Mouse (Mus musculus): ENCODE results near the gene Mast1. TPM values are rescaled to one million over a fixed set of nuclear protein-coding genes. Genes with fewer than 3 reads are reported as not detected.

Mast1 gene
- polyA plus RNA-seq, 1 experiment from 2014 or later, result 14.6 TPM

DNA sequence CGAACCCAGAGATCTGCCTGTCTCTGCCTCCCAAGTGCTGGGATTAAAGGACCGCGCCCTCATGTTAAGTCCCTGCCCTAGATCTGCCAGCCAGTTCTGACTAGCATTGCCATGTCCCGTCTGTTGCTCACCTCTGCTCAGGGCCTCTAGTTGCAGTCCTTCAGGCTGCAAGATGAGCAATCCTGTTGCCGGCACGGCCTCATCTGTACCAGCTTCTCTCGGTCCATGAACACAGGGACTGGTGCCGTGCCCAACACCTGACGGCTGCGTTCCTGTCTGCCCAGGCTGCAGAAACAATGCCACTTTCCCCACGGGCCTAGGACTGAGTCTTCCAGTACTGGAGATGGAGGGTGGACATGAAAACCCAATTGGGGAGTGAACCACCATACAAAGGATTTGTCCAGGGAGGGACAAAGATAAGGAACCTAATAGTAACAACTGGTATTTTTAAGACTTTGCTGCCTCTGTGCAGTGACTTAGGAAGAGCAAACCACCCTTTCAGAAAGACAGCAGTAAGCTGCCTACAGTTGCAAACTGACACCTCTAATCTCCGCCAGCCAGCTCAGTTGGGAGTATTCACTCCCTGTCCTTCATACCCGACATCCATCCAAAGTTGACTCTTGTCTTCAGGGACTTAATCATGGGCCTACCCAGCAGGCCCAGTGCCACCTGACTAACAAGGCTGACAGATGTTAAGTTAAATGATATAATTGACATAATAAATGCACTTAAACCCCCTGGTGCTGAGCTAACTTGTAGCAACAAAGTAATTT is 30.6 kb upstream of the Mast1 start:
- peaks cover 16% of the 10 kb centered on the region for H3K4me1 ChIP-seq (ENCODE audit: control insufficient read depth, insufficient read depth, low read length)
- 92% methylated on average over 13 of the region's 13 CpGs for WGBS

DNA sequence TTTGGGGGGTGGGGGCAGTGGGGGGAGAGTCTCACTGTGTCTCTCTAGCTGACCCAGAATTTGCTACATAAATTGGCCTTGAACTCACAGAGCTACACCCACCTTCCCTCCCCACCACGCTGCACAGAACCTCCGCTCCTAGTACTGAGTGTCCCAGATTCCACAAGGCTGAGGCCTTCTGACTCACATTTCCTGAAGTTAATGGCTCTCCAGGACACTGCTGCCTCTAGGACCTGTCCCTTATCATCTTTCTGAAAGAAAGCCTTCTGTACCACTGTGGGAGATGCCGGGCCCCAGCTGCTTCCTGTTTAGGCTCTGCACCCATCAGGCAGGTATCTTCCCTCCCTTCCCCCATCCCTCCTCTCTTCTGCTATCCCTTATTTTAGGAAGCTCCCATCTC is 29.4 kb upstream of the Mast1 start:
- H3K9ac ChIP-seq (ENCODE audit: low read length), result no peak overlapping the region
- ATAC-seq (ENCODE audit: insufficient read depth, low FRiP score, low TSS enrichment), result no peak
- H3K4me2 ChIP-seq (ENCODE audit: low read depth), result no peak overlapping the region
- no peak overlapping the region for H3K4me3 ChIP-seq (ENCODE audit: low read depth, low read length)
- H3K27me3 ChIP-seq (ENCODE audit: control insufficient read depth, insufficient read depth, low read length), result no peaks in the 10 kb centered on the region
- peaks cover 16% of the 10 kb centered on the region for H3K4me1 ChIP-seq (ENCODE audit: control insufficient read depth, insufficient read depth, low read length)
- H3K9me3 ChIP-seq (ENCODE audit: control insufficient read depth, low read length), result no peaks in the 10 kb centered on the region
- DNase-seq (ENCODE audit: low spot score), result no peak
- no peaks in the 10 kb centered on the region for H3K36me3 ChIP-seq (ENCODE audit: control insufficient read depth, insufficient read depth, low read length)
- 57% methylated on average over 3 of the region's 3 CpGs for WGBS
- no peak overlapping the region for H3K27ac ChIP-seq (ENCODE audit: low read depth, low read length)

More for the DNA sequence above, 30.6 kb upstream of the Mast1 start:
- Histone ChIP-seq H3K9me3 (ENCODE audit: control insufficient read depth, low read length) (no peaks in the 10 kb centered on the region), H3K4me3 (ENCODE audit: low read depth, low read length) (no peak overlapping the region), H3K4me2 (ENCODE audit: low read depth) (no peak overlapping the region), H3K27me3 (ENCODE audit: control insufficient read depth, insufficient read depth, low read length) (no peaks in the 10 kb centered on the region), H3K9ac (ENCODE audit: low read length) (no peak overlapping the region), H3K36me3 (ENCODE audit: control insufficient read depth, insufficient read depth, low read length) (no peaks in the 10 kb centered on the region; the same call in 1 of the 2 replicates), H3K27ac (ENCODE audit: low read depth, low read length) (no peak overlapping the region)
- no peak for ATAC-seq (ENCODE audit: insufficient read depth, low FRiP score, low TSS enrichment)
- DNase-seq (ENCODE audit: low spot score), result no peak

DNA sequence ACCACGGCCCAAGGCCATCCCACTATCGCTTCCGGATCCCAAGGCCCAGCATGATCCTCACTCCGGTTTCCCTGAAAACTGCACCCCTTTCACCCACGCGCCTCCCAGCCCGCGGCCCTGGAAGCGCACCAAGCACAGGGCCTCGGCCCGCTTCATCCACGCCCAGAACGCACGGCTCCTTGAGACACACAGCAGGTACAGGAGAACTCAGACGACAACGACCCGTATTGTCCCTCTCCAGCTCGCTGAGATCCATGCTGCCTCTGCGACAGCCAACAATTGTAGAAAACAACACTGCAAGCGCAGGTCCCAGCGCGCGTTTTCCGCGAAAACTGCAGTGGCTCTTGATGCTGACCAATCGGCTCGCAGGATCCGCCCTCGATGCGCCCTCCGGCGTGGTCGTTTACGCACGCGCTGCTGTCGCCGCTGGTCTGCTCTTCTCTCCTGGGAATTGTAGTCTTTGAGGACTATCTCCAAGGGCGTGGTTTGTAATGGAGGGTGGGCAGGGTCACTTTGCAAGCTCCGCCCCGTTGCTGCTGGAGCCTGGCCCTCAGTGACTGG is 28.7 kb upstream of the Mast1 start:
- H3K27me3 ChIP-seq (ENCODE audit: control insufficient read depth, insufficient read depth, low read length), result no peaks in the 10 kb centered on the region
- no peaks in the 10 kb centered on the region for H3K36me3 ChIP-seq (ENCODE audit: control insufficient read depth, insufficient read depth, low read length)
- H3K4me1 ChIP-seq (ENCODE audit: control insufficient read depth, insufficient read depth, low read length), result peaks cover 11% of the 10 kb centered on the region
- no peaks in the 10 kb centered on the region for H3K9me3 ChIP-seq (ENCODE audit: control insufficient read depth, low read length)
- H3K4me3 ChIP-seq (ENCODE audit: low read depth, low read length), result peak overlapping the region; percentile 59
- WGBS, result under 1% methylated on average over 41 of the region's 41 CpGs
- peak overlapping the region; percentile 59 for H3K4me2 ChIP-seq (ENCODE audit: low read depth)
- H3K9ac ChIP-seq (ENCODE audit: low read length), result peak overlapping the region; percentile 58
- H3K27ac ChIP-seq (ENCODE audit: low read depth, low read length), result no peak overlapping the region
- ATAC-seq (ENCODE audit: insufficient read depth, low FRiP score, low TSS enrichment), result peak; percentile 78
- DNase-seq (ENCODE audit: low spot score), result peak; percentile 95

DNA sequence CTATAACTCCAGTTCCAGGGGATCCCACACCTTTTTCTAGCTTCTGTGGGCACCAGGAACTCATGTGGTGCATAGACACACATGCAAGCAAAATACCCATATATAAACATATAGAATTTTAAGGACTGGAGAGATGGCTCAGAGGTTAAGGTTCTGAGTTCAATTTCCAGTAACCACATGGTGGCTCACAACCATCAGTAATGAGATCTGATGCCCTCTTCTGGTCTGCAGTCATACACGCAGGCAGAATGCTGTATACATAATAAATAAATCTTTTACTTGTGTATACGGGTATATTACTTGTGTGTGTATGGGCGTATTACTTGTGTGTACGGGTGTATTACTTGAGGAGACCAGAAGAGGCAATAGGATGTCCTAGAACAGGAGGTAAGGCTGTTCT is 26.8 kb upstream of the Mast1 start:
- Histone ChIP-seq H3K27ac (ENCODE audit: low read depth, low read length) (no peak overlapping the region), H3K9me3 (ENCODE audit: control insufficient read depth, low read length) (no peaks in the 10 kb centered on the region), H3K4me1 (ENCODE audit: control insufficient read depth, insufficient read depth, low read length) (peaks cover 8% of the 10 kb centered on the region), H3K9ac (ENCODE audit: low read length) (no peak overlapping the region), H3K4me2 (ENCODE audit: low read depth) (no peak overlapping the region), H3K36me3 (ENCODE audit: control insufficient read depth, insufficient read depth, low read length) (no peaks in the 10 kb centered on the region), H3K4me3 (ENCODE audit: low read depth, low read length) (no peak overlapping the region), H3K27me3 (ENCODE audit: control insufficient read depth, insufficient read depth, low read length) (no peaks in the 10 kb centered on the region)
- ATAC-seq (ENCODE audit: insufficient read depth, low FRiP score, low TSS enrichment) (no peak), DNase-seq (ENCODE audit: low spot score) (no peak)
- WGBS, result 92% methylated on average over 4 of the region's 4 CpGs

DNA sequence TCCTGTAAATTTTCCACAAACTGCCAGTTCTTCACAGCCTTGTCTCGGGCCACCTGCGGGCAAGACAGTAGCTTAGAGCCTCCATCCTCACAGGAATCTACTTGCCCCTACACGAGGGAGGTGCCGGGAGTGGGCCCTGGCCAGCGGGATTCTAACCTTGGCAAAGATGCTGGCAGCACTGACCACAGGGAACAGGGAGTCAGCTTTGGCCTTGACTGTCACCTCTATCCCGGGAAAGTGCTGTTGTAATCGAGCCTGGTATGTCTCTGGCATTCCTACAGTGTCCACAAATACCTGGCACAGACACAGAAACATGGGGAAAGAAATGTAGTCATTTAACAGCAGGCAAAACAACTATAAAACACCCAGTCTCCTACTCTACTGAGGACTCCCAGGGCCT is 22.7 kb upstream of the Mast1 start:
- no peaks in the 10 kb centered on the region for H3K9me3 ChIP-seq (ENCODE audit: control insufficient read depth, low read length)

DNA sequence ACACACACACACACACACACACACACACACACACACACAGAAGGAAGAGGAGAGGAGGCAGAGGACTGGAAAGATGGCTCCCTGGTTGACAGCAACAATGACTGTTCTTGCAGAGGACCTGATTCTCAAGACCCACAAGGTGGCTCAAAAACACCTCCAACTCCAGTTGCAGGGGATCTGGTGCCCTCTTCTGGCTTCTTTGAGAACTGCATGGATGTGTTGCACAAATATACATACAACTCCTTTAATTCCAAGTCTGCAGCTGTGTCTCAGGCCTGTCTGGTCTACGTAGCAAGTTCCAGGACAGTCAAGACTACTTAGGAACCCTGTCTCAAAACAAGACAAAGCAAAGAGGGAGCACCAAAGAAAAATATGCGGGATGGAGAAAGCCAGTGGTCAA is 19.6 kb upstream of the Mast1 start:
- H3K27ac ChIP-seq (ENCODE audit: low read depth, low read length), result no peak overlapping the region
- H3K4me3 ChIP-seq (ENCODE audit: low read depth, low read length), result no peak overlapping the region
- 53% methylated on average over 2 of the region's 2 CpGs for WGBS
- H3K36me3 ChIP-seq (ENCODE audit: control insufficient read depth, insufficient read depth, low read length), result no peaks in the 10 kb centered on the region
- H3K4me2 ChIP-seq (ENCODE audit: low read depth), result no peak overlapping the region
- no peaks in the 10 kb centered on the region for H3K9me3 ChIP-seq (ENCODE audit: control insufficient read depth, low read length)
- H3K27me3 ChIP-seq (ENCODE audit: control insufficient read depth, insufficient read depth, low read length), result 0 out of 2 replicates have a peak, but pooled peaks cover 4% of the 10 kb centered on the region
- DNase-seq (ENCODE audit: low spot score) (peak; percentile 74), ATAC-seq (ENCODE audit: insufficient read depth, low FRiP score, low TSS enrichment) (no peak)
- H3K4me1 ChIP-seq (ENCODE audit: control insufficient read depth, insufficient read depth, low read length), result no peaks in the 10 kb centered on the region
- no peak overlapping the region for H3K9ac ChIP-seq (ENCODE audit: low read length)

More for the DNA sequence above, 22.7 kb upstream of the Mast1 start:
- no peak for DNase-seq (ENCODE audit: low spot score)
- 97% methylated on average over 7 of the region's 7 CpGs for WGBS
- no peaks in the 10 kb centered on the region for H3K36me3 ChIP-seq (ENCODE audit: control insufficient read depth, insufficient read depth, low read length)
- no peak for ATAC-seq (ENCODE audit: insufficient read depth, low FRiP score, low TSS enrichment)
- H3K4me2 ChIP-seq (ENCODE audit: low read depth), result no peak overlapping the region
- no peaks in the 10 kb centered on the region for H3K27me3 ChIP-seq (ENCODE audit: control insufficient read depth, insufficient read depth, low read length)
- H3K9ac ChIP-seq (ENCODE audit: low read length), result no peak overlapping the region
- no peak overlapping the region for H3K27ac ChIP-seq (ENCODE audit: low read depth, low read length)
- no peak overlapping the region for H3K4me3 ChIP-seq (ENCODE audit: low read depth, low read length)
- peaks cover under 1% of the 10 kb centered on the region for H3K4me1 ChIP-seq (ENCODE audit: control insufficient read depth, insufficient read depth, low read length)

DNA sequence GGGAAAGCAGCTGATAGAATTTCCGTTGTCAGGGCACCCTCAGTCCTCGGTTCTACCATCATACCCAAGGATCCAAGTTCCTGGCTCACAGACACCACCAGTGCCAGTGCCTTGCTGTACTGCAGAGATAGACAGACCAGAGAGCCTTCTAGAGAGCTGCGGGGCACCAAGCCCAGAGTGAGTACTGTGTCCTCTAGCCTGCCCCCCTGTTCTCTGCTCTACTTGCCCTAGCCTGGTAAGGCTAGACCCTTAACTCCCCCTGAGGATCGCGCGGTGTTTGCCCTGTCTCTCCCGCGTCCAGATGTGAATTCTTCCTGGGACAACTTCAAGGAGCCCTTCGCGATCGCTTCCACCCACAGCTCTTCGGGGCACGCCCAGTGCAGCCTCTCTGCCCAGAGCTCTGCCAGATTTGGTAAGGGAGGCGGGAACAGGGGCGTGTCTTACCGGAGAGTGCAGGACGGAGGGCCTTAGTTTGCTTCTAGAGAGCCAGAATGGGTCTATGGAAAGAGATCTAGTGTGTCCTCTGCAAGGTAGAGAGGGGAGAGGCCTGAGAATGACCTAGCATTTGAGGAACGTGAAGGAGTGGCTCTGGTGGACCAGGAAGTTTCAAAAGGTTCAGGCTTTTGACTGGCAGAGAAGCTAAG is 15.6 kb upstream of the Mast1 start:
- H3K9me3 ChIP-seq (ENCODE audit: control insufficient read depth, low read length), result no peaks in the 10 kb centered on the region
- H3K9ac ChIP-seq (ENCODE audit: low read length), result no peak overlapping the region
- H3K36me3 ChIP-seq (ENCODE audit: control insufficient read depth, insufficient read depth, low read length), result no peaks in the 10 kb centered on the region
- peaks cover 25% of the 10 kb centered on the region for H3K27me3 ChIP-seq (ENCODE audit: control insufficient read depth, insufficient read depth, low read length)
- H3K4me2 ChIP-seq (ENCODE audit: low read depth), result no peak overlapping the region
- no peak overlapping the region for H3K4me3 ChIP-seq (ENCODE audit: low read depth, low read length)
- H3K4me1 ChIP-seq (ENCODE audit: control insufficient read depth, insufficient read depth, low read length), result no peaks in the 10 kb centered on the region
- no peak overlapping the region for H3K27ac ChIP-seq (ENCODE audit: low read depth, low read length)
- ATAC-seq (ENCODE audit: insufficient read depth, low FRiP score, low TSS enrichment) (no peak), DNase-seq (ENCODE audit: low spot score) (no peak)
- WGBS, result 8% methylated on average over 18 of the region's 18 CpGs

DNA sequence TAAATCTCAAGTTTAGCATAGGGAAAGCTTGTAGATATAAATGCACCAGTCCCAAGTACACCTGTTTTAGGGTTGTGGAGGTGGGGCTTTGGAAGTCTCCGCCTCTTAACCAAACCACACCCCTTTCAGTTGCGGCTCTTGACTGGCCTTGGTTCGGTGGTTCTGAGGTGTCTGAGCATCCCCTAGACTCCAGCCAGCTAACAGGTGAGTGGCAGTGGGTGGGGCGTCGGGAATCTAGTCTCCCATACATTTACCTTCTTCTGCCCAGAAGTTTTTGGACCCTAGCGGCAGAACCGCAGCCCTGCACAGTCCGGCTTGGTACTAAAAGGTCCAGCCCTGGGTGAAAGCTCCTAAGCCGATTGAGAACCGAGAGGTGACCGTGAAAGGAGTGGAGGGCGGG is 12.6 kb upstream of the Mast1 start:
- H3K9me3 ChIP-seq (ENCODE audit: control insufficient read depth, low read length), result no peaks in the 10 kb centered on the region
- ATAC-seq (ENCODE audit: insufficient read depth, low FRiP score, low TSS enrichment) (no peak), DNase-seq (ENCODE audit: low spot score) (no peak)
- H3K4me3 ChIP-seq (ENCODE audit: low read depth, low read length), result no peak overlapping the region
- peaks cover 51% of the 10 kb centered on the region for H3K27me3 ChIP-seq (ENCODE audit: control insufficient read depth, insufficient read depth, low read length)
- peaks cover 6% of the 10 kb centered on the region; the same call in 1 of the 2 replicates for H3K4me1 ChIP-seq (ENCODE audit: control insufficient read depth, insufficient read depth, low read length)
- H3K36me3 ChIP-seq (ENCODE audit: control insufficient read depth, insufficient read depth, low read length), result no peaks in the 10 kb centered on the region
- 20% methylated on average over 12 of the region's 12 CpGs for WGBS
- no peak overlapping the region for H3K27ac ChIP-seq (ENCODE audit: low read depth, low read length)
- H3K4me2 ChIP-seq (ENCODE audit: low read depth), result no peak overlapping the region
- H3K9ac ChIP-seq (ENCODE audit: low read length), result no peak overlapping the region

DNA sequence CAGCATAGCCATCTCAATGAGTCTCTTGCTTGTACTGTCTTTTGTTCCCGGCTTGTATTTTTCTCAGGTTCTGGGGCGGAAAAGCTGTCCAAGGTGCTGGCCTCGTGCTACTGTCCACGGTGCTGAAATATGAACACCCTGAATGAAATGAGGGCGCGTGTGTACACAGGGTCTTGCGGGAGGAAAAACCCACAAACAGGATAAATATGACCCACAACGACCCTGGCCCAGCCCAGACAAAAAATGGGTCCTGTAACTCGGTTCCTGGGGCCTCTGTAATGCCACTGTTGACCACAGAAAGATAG is 10.0 kb upstream of the Mast1 start:
- DNase-seq (ENCODE audit: low spot score), result peak; percentile 63
- 16% methylated on average over 9 of the region's 9 CpGs for WGBS
- Histone ChIP-seq H3K4me2 (ENCODE audit: low read depth) (no peak overlapping the region), H3K27me3 (ENCODE audit: control insufficient read depth, insufficient read depth, low read length) (peaks cover 67% of the 10 kb centered on the region), H3K4me3 (ENCODE audit: low read depth, low read length) (no peak overlapping the region), H3K4me1 (ENCODE audit: control insufficient read depth, insufficient read depth, low read length) (peaks cover 8% of the 10 kb centered on the region; the same call in 1 of the 2 replicates), H3K36me3 (ENCODE audit: control insufficient read depth, insufficient read depth, low read length) (no peaks in the 10 kb centered on the region), H3K27ac (ENCODE audit: low read depth, low read length) (no peak overlapping the region), H3K9ac (ENCODE audit: low read length) (no peak overlapping the region), H3K9me3 (ENCODE audit: control insufficient read depth, low read length) (no peaks in the 10 kb centered on the region)
- ATAC-seq (ENCODE audit: insufficient read depth, low FRiP score, low TSS enrichment), result no peak; the same call in 1 of the 2 replicates

Data from neural tube, embryonic 11.5 days (tissue).